Mouse (Mus musculus): ENCODE data around the gene Nek8. TPM values are rescaled to one million over a fixed set of nuclear protein-coding genes. Genes with fewer than 3 reads are reported as not detected.

Gene Nek8
- polyA plus RNA-seq, 2 experiments: 7.4 to 10.6 TPM

DNA sequence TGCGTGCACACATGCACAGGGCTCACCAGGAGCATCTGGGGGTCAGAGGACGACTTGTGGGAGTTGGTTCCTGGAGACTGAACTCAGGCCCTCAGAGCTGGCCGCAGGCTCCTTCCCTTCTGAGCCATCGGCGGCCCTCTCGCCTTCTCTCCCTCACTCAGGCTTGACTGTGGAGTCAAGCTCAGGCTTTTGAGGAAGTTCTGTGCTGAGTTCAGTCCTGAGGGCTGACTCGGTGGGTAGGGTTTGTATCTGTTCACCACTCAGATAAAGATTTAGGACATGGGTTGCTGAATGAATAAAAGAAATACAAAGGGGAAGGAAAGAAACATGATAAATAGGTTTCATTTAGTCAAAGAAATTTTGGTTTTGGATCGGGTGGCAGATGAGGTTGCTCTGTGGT is 56.6 kb downstream of the Nek8 start:
- Histone ChIP-seq H3K36me3 (replicated peaks; ENCODE audit: control insufficient read depth, insufficient read depth, low read depth) (no peaks in the 10 kb centered on the region), H3K9me3 (ENCODE audit: control insufficient read depth, low read length) (no peaks in the 10 kb centered on the region), H3K4me3 (ENCODE audit: insufficient read depth in 1 of 2, low read depth in 2 of 2, low read length in 2 of 2) (no peak overlapping the region), H3K27me3 (ENCODE audit: control insufficient read depth, insufficient read depth, low read length) (no peaks in the 10 kb centered on the region), H3K27ac (peak overlapping the region; percentile 17; the same call in 1 of the 2 replicates), H3K9ac (replicated peaks) (peak overlapping the region; percentile 40), H3K4me1 (replicated peaks; ENCODE audit: control insufficient read depth in 2 of 2, insufficient read depth in 2 of 2, low read length in 1 of 2) (peaks cover 43 to 45% of the 10 kb centered on the region in 2 experiments), H3K4me2 (ENCODE audit: low read depth) (peak overlapping the region; percentile 34)
- DNase-seq (ENCODE audit: low read depth in 3 of 3, low spot score in 3 of 3) (no peak), ATAC-seq (ENCODE audit: insufficient read depth) (no peak)
- 13% methylated on average over 8 of the region's 8 CpGs for WGBS (ENCODE audit: insufficient replicate concordance)
- no peak for TF ChIP-seq CTCF (IDR thresholded peaks at IDR 0.05; ENCODE audit: low read depth)
- TF ChIP-seq EP300 (IDR thresholded peaks at IDR 0.05; ENCODE audit: low read depth): no peak

DNA sequence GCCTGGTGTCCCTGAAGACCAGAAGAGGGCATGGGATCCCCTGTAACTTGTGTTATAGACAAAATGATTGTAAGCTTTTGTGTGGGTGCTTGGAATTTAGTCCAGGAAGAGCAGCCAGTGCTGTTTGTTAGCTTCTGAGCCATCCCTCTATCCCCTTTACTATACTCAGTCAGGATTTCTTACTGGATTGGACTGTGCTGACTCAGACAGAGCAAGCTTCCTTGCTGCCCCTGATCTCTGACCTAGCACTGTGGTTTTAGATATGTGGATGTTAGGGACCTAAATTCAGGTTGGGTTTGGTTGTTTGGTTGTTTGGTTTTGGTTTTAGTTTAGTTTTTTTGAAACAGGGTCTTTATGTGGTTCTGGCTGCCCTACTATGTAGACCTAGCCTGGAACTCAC is 58.0 kb downstream of the Nek8 start:
- H3K4me1 ChIP-seq (replicated peaks; ENCODE audit: control insufficient read depth in 2 of 2, insufficient read depth in 2 of 2, low read length in 1 of 2): peaks cover 43 to 48% of the 10 kb centered on the region in 2 experiments
- no peak for DNase-seq (ENCODE audit: low read depth in 3 of 3, low spot score in 3 of 3)
- H3K36me3 ChIP-seq (replicated peaks; ENCODE audit: control insufficient read depth, insufficient read depth, low read depth): no peaks in the 10 kb centered on the region
- TF ChIP-seq EP300 (IDR thresholded peaks at IDR 0.05; ENCODE audit: low read depth): no peak
- no peak for TF ChIP-seq CTCF (IDR thresholded peaks at IDR 0.05; ENCODE audit: low read depth)
- H3K4me2 ChIP-seq (ENCODE audit: low read depth): no peak overlapping the region
- no peak overlapping the region for H3K9ac ChIP-seq (replicated peaks)
- no peak overlapping the region for H3K27ac ChIP-seq
- no peaks in the 10 kb centered on the region for H3K9me3 ChIP-seq (ENCODE audit: control insufficient read depth, low read length)
- ATAC-seq (ENCODE audit: insufficient read depth): no peak
- no peaks in the 10 kb centered on the region for H3K27me3 ChIP-seq (ENCODE audit: control insufficient read depth, insufficient read depth, low read length)
- no peak overlapping the region for H3K4me3 ChIP-seq (ENCODE audit: insufficient read depth in 1 of 2, low read depth in 2 of 2, low read length in 2 of 2)

DNA sequence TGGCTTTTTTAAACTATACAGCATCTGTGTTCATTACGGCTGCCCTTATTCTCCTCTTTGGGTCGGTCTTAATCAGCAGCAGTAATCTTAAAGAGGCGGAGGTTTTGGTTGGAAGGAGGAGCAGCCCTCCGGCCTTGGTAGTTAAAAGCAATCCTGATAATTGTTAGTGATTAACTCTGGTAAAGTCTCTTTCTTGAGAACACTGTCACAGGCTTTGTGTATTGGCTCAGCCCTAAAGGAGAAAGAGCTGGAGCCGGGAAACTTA is 60.4 kb downstream of the Nek8 start:
- H3K4me1 ChIP-seq (replicated peaks; ENCODE audit: control insufficient read depth in 2 of 2, insufficient read depth in 2 of 2, low read length in 1 of 2): peaks cover 39 to 40% of the 10 kb centered on the region in 2 experiments
- H3K4me2 ChIP-seq (ENCODE audit: low read depth): peak overlapping the region; percentile 95
- H3K27me3 ChIP-seq (ENCODE audit: control insufficient read depth, insufficient read depth, low read length): no peaks in the 10 kb centered on the region
- H3K9ac ChIP-seq (replicated peaks): peak overlapping the region; percentile 55
- H3K36me3 ChIP-seq (replicated peaks; ENCODE audit: control insufficient read depth, insufficient read depth, low read depth): no peaks in the 10 kb centered on the region
- H3K27ac ChIP-seq: peak overlapping the region; percentile 61
- peak overlapping the region; percentile 67 to 79 for H3K4me3 ChIP-seq (ENCODE audit: insufficient read depth in 1 of 2, low read depth in 2 of 2, low read length in 2 of 2)
- WGBS (ENCODE audit: insufficient replicate concordance): 5% methylated on average over 5 of the region's 5 CpGs
- H3K9me3 ChIP-seq (ENCODE audit: control insufficient read depth, low read length): no peaks in the 10 kb centered on the region
- no peak for TF ChIP-seq CTCF (IDR thresholded peaks at IDR 0.05; ENCODE audit: low read depth)
- no peak for TF ChIP-seq EP300 (IDR thresholded peaks at IDR 0.05; ENCODE audit: low read depth)
- DNase-seq (ENCODE audit: low read depth in 3 of 3, low spot score in 3 of 3) (no peak), ATAC-seq (ENCODE audit: insufficient read depth) (no peak)

Small RNAs within 50 kb of the gene (microRNA-seq; reads per million reads assigned to microRNA genes)
- 3.4 reads per million for gene Mir7653

Other genes starting within 250 kb of the Nek8 start
- gene Sez6, start 245.9 kb downstream of the Nek8 start, polyA plus RNA-seq (2012; rRNA removed): 0.03 and 0.37 TPM in 2 replicates
- 0.05 TPM in 1 of 2 replicates, not detected in the other for gene Sez6, start 245.9 kb downstream of the Nek8 start, polyA plus RNA-seq (2014; fragmentation: Nextera tagmentation; extraction: Ambion mirVana)
- gene Phf12, start 193.9 kb downstream of the Nek8 start, polyA plus RNA-seq (2012; rRNA removed): 19.0 and 19.2 TPM in 2 replicates
- gene Phf12, start 193.9 kb downstream of the Nek8 start, polyA plus RNA-seq (2014; fragmentation: Nextera tagmentation; extraction: Ambion mirVana): 4.3 and 5.7 TPM in 2 replicates
- gene Dhrs13, start 144.4 kb downstream of the Nek8 start, polyA plus RNA-seq (2012; rRNA removed): 8.6 and 9.4 TPM in 2 replicates
- 17.3 and 17.8 TPM in 2 replicates for gene Dhrs13, start 144.4 kb downstream of the Nek8 start, polyA plus RNA-seq (2014; fragmentation: Nextera tagmentation; extraction: Ambion mirVana)
- 17.9 and 18.3 TPM in 2 replicates for gene Flot2, start 138.7 kb downstream of the Nek8 start, polyA plus RNA-seq (2012; rRNA removed)
- gene Flot2, start 138.7 kb downstream of the Nek8 start, polyA plus RNA-seq (2014; fragmentation: Nextera tagmentation; extraction: Ambion mirVana): 16.7 and 20.4 TPM in 2 replicates
- gene Eral1, start 96.3 kb downstream of the Nek8 start, polyA plus RNA-seq (2012; rRNA removed): 9.8 and 10.2 TPM in 2 replicates
- gene Eral1, start 96.3 kb downstream of the Nek8 start, polyA plus RNA-seq (2014; fragmentation: Nextera tagmentation; extraction: Ambion mirVana): 14.9 and 16.6 TPM in 2 replicates
- gene Fam222b, start 82.0 kb downstream of the Nek8 start, polyA plus RNA-seq (2012; rRNA removed): 2.5 and 3.1 TPM in 2 replicates
- 3.8 and 4.1 TPM in 2 replicates for gene Fam222b, start 82.0 kb downstream of the Nek8 start, polyA plus RNA-seq (2014; fragmentation: Nextera tagmentation; extraction: Ambion mirVana)
- 35.1 and 39.9 TPM in 2 replicates for gene Traf4, start 11.1 kb downstream of the Nek8 start, polyA plus RNA-seq (2012; rRNA removed)
- gene Traf4, start 11.1 kb downstream of the Nek8 start, polyA plus RNA-seq (2014; fragmentation: Nextera tagmentation; extraction: Ambion mirVana): 17.1 and 18.0 TPM in 2 replicates
- 47.4 and 69.6 TPM in 2 replicates for gene Tlcd1, start within 50 bp of the Nek8 start, polyA plus RNA-seq (2012; rRNA removed)
- 44.9 and 50.5 TPM in 2 replicates for gene Tlcd1, start within 50 bp of the Nek8 start, polyA plus RNA-seq (2014; fragmentation: Nextera tagmentation; extraction: Ambion mirVana)
- gene Rpl23a, start 6.9 kb upstream of the Nek8 start, polyA plus RNA-seq (2012; rRNA removed): 628 and 1,347 TPM in 2 replicates
- 1,087 and 1,100 TPM in 2 replicates for gene Rpl23a, start 6.9 kb upstream of the Nek8 start, polyA plus RNA-seq (2014; fragmentation: Nextera tagmentation; extraction: Ambion mirVana)
- 7.1 and 7.7 TPM in 2 replicates for gene Rab34, start 11.8 kb upstream of the Nek8 start, polyA plus RNA-seq (2012; rRNA removed)
- 11.3 and 12.4 TPM in 2 replicates for gene Rab34, start 11.8 kb upstream of the Nek8 start, polyA plus RNA-seq (2014; fragmentation: Nextera tagmentation; extraction: Ambion mirVana)
- 0.08 and 0.16 TPM in 2 replicates for gene Proca1, start 16.7 kb upstream of the Nek8 start, polyA plus RNA-seq (2012; rRNA removed)
- 0.23 TPM in 1 of 2 replicates, not detected in the other for gene Proca1, start 16.7 kb upstream of the Nek8 start, polyA plus RNA-seq (2014; fragmentation: Nextera tagmentation; extraction: Ambion mirVana)
- gene Sdf2, start 69.1 kb upstream of the Nek8 start, polyA plus RNA-seq (2012; rRNA removed): 31.6 and 34.3 TPM in 2 replicates
- gene Sdf2, start 69.1 kb upstream of the Nek8 start, polyA plus RNA-seq (2014; fragmentation: Nextera tagmentation; extraction: Ambion mirVana): 30.7 and 30.8 TPM in 2 replicates
- 7.4 and 8.4 TPM in 2 replicates for gene Supt6, start 69.3 kb upstream of the Nek8 start, polyA plus RNA-seq (2012; rRNA removed)
- 7.4 and 7.8 TPM in 2 replicates for gene Supt6, start 69.3 kb upstream of the Nek8 start, polyA plus RNA-seq (2014; fragmentation: Nextera tagmentation; extraction: Ambion mirVana)
- gene 2610507B11Rik, start 85.1 kb upstream of the Nek8 start, polyA plus RNA-seq (2012; rRNA removed): 17.3 and 20.5 TPM in 2 replicates
- gene 2610507B11Rik, start 85.1 kb upstream of the Nek8 start, polyA plus RNA-seq (2014; fragmentation: Nextera tagmentation; extraction: Ambion mirVana): 26.5 and 32.8 TPM in 2 replicates
- gene BC030499, start 114.2 kb upstream of the Nek8 start, polyA plus RNA-seq (2012; rRNA removed): 0.17 and 0.25 TPM in 2 replicates
- 0.06 TPM in 1 of 2 replicates, not detected in the other for gene BC030499, start 114.2 kb upstream of the Nek8 start, polyA plus RNA-seq (2014; fragmentation: Nextera tagmentation; extraction: Ambion mirVana)
- 27.8 and 39.7 TPM in 2 replicates for gene Spag5, start 124.9 kb upstream of the Nek8 start, polyA plus RNA-seq (2012; rRNA removed)
- gene Spag5, start 124.9 kb upstream of the Nek8 start, polyA plus RNA-seq (2014; fragmentation: Nextera tagmentation; extraction: Ambion mirVana): 27.6 and 31.5 TPM in 2 replicates
- 4.2 TPM in 2 replicates for gene Aldoc, start 146.3 kb upstream of the Nek8 start, polyA plus RNA-seq (2012; rRNA removed)
- gene Aldoc, start 146.3 kb upstream of the Nek8 start, polyA plus RNA-seq (2014; fragmentation: Nextera tagmentation; extraction: Ambion mirVana): 6.0 and 6.6 TPM in 2 replicates
- 19.6 and 22.0 TPM in 2 replicates for gene Pigs, start 151.7 kb upstream of the Nek8 start, polyA plus RNA-seq (2012; rRNA removed)
- 23.5 and 26.1 TPM in 2 replicates for gene Pigs, start 151.7 kb upstream of the Nek8 start, polyA plus RNA-seq (2014; fragmentation: Nextera tagmentation; extraction: Ambion mirVana)
- 33.5 and 40.3 TPM in 2 replicates for gene Unc119, start 166.8 kb upstream of the Nek8 start, polyA plus RNA-seq (2012; rRNA removed)
- 20.9 and 25.2 TPM in 2 replicates for gene Unc119, start 166.8 kb upstream of the Nek8 start, polyA plus RNA-seq (2014; fragmentation: Nextera tagmentation; extraction: Ambion mirVana)
- gene Foxn1, start 209.9 kb upstream of the Nek8 start, polyA plus RNA-seq (2012; rRNA removed): not detected in 2 replicates
- gene Foxn1, start 209.9 kb upstream of the Nek8 start, polyA plus RNA-seq (2014; fragmentation: Nextera tagmentation; extraction: Ambion mirVana): not detected in 2 replicates
- gene Slc13a2, start 245.5 kb upstream of the Nek8 start, polyA plus RNA-seq (2012; rRNA removed): 0.02 TPM in 2 replicates
- not detected in 2 replicates for gene Slc13a2, start 245.5 kb upstream of the Nek8 start, polyA plus RNA-seq (2014; fragmentation: Nextera tagmentation; extraction: Ambion mirVana)

Measured in liver, embryonic 14.5 days (tissue).